Mouse (Mus musculus): ENCODE measurements at regions not wholly inside any gene's neighbourhood (a gene's known extent, or its start where the extent isn't known, plus 50 kb on each side); places are given as distances from the start of the nearest gene placed in this dataset.

DNA sequence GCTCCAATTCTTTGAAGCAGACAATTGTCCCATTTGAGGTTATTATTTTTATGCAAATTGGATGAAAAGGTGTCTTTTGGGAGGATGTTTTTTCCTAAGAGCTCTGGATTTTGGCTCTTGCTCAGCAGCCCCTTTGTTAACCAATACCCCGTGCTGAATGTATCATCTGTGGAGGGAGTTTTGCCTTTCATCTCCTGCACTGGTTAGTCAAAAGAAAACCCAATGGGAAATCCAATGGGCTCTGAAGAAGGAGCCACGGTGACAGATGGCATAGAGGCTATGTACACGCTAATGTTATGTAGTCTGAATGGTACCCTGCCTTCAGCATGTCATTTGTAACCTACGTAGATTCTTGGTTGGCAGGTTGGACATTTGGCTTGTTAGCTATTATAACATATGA lies 120.8 kb upstream of the Zwint start:
- DNase-seq (ENCODE audit: low read depth, low spot score): no peak
- Histone ChIP-seq H3K9ac (ENCODE audit: control insufficient read depth, low read depth, low read length, poor library complexity, severe bottlenecking) (no peak overlapping the region), H3K4me1 (ENCODE audit: control insufficient read depth in 1 of 2, insufficient read depth in 2 of 2, low read length in 2 of 2) (no peaks in the 10 kb centered on the region), H3K4me3 (ENCODE audit: control insufficient read depth in 1 of 2, insufficient read depth in 1 of 2, low read depth in 2 of 2, low read length in 2 of 2) (no peak overlapping the region), H3K79me2 (ENCODE audit: control insufficient read depth, insufficient read depth, low read length, poor library complexity) (no peaks in the 10 kb centered on the region), H3K27ac (ENCODE audit: control insufficient read depth, low read depth, low read length) (no peak overlapping the region), H3K36me3 (ENCODE audit: control insufficient read depth in 1 of 2, insufficient read depth in 2 of 2, low read length in 2 of 2) (no peaks in the 10 kb centered on the region), H3K9me3 (replicated peaks; ENCODE audit: insufficient read depth, low read length) (no peaks in the 10 kb centered on the region), H3K27me3 (ENCODE audit: control insufficient read depth in 1 of 2, insufficient read depth in 2 of 2, low read length in 2 of 2) (no peaks in the 10 kb centered on the region)
- TF ChIP-seq E2F4 (IDR thresholded peaks at IDR 0.05; ENCODE audit: borderline replicate concordance, low read depth, low read length) (no peak), MXI1 (IDR thresholded peaks at IDR 0.05; ENCODE audit: low read depth, low read length) (no peak), EP300 (IDR thresholded peaks at IDR 0.05; ENCODE audit: low read depth in 1 of 2, low read length in 2 of 2) (no peak), JUND (IDR thresholded peaks at IDR 0.05; ENCODE audit: low read depth, low read length) (no peak), SMC3 (IDR thresholded peaks at IDR 0.05; ENCODE audit: low read depth, low read length) (no peak), MYC (IDR thresholded peaks at IDR 0.05; ENCODE audit: low read depth, low read length) (no peak), ZNF384 (IDR thresholded peaks at IDR 0.05; ENCODE audit: low read depth, low read length) (no peak), NRF1 (IDR thresholded peaks at IDR 0.05; ENCODE audit: insufficient read depth, low read depth, low read length, poor library complexity, severe bottlenecking) (no peak), ZKSCAN1 (IDR thresholded peaks at IDR 0.05; ENCODE audit: low read depth, low read length) (no peak)

- Histone ChIP-seq H3K4me1 (ENCODE audit: control insufficient read depth in 1 of 2, insufficient read depth in 2 of 2, low read length in 2 of 2) (no peaks in the 10 kb centered on the region), H3K36me3 (ENCODE audit: control insufficient read depth in 1 of 2, insufficient read depth in 2 of 2, low read length in 2 of 2) (no peaks in the 10 kb centered on the region), H3K27ac (ENCODE audit: control insufficient read depth, low read depth, low read length) (no peak overlapping the region), H3K27me3 (ENCODE audit: control insufficient read depth in 1 of 2, insufficient read depth in 2 of 2, low read length in 2 of 2) (no peaks in the 10 kb centered on the region), H3K9ac (ENCODE audit: control insufficient read depth, low read depth, low read length, poor library complexity, severe bottlenecking) (no peak overlapping the region), H3K4me3 (ENCODE audit: control insufficient read depth in 1 of 2, insufficient read depth in 1 of 2, low read depth in 2 of 2, low read length in 2 of 2) (no peak overlapping the region), H3K9me3 (replicated peaks; ENCODE audit: insufficient read depth, low read length) (no peaks in the 10 kb centered on the region), H3K79me2 (ENCODE audit: control insufficient read depth, insufficient read depth, low read length, poor library complexity) (no peaks in the 10 kb centered on the region)
- no peak for DNase-seq (ENCODE audit: low read depth, low spot score)
- TF ChIP-seq POLR2AphosphoS2 (IDR thresholded peaks at IDR 0.05; ENCODE audit: low read length) (no peak), JUND (IDR thresholded peaks at IDR 0.05; ENCODE audit: low read depth, low read length) (no peak), GATA1 (IDR thresholded peaks at IDR 0.05; ENCODE audit: low read depth, low read length) (no peak), POLR2AphosphoS5 (IDR thresholded peaks at IDR 0.05; ENCODE audit: borderline replicate concordance, low read depth, low read length) (no peak), HCFC1 (IDR thresholded peaks at IDR 0.05; ENCODE audit: low read depth, low read length) (no peak), MXI1 (IDR thresholded peaks at IDR 0.05; ENCODE audit: low read depth, low read length) (no peak)
These were observed 105.1 kb upstream of the Zwint start for GRCm38 (mm10) chr10:72549564-72549963.

- H3K4me1 ChIP-seq (ENCODE audit: control insufficient read depth in 1 of 2, insufficient read depth in 2 of 2, low read length in 2 of 2): no peaks in the 10 kb centered on the region
- no peak overlapping the region for H3K4me3 ChIP-seq (ENCODE audit: control insufficient read depth in 1 of 2, insufficient read depth in 1 of 2, low read depth in 2 of 2, low read length in 2 of 2)
- no peaks in the 10 kb centered on the region for H3K79me2 ChIP-seq (ENCODE audit: control insufficient read depth, insufficient read depth, low read length, poor library complexity)
- DNase-seq (ENCODE audit: low read depth, low spot score): no peak
- no peak overlapping the region for H3K9ac ChIP-seq (ENCODE audit: control insufficient read depth, low read depth, low read length, poor library complexity, severe bottlenecking)
- H3K36me3 ChIP-seq (ENCODE audit: control insufficient read depth in 1 of 2, insufficient read depth in 2 of 2, low read length in 2 of 2): no peaks in the 10 kb centered on the region
- H3K27me3 ChIP-seq (ENCODE audit: control insufficient read depth in 1 of 2, insufficient read depth in 2 of 2, low read length in 2 of 2): no peaks in the 10 kb centered on the region
- no peaks in the 10 kb centered on the region for H3K9me3 ChIP-seq (replicated peaks; ENCODE audit: insufficient read depth, low read length)
- H3K27ac ChIP-seq (ENCODE audit: control insufficient read depth, low read depth, low read length): no peak overlapping the region
- no peak for TF ChIP-seq SIN3A (IDR thresholded peaks at IDR 0.05; ENCODE audit: low read length)
- no peak for TF ChIP-seq NELFE (IDR thresholded peaks at IDR 0.05; ENCODE audit: low read depth, low read length)
- no peak for TF ChIP-seq KAT2A (conservative IDR thresholded peaks at IDR 0.05; ENCODE audit: low read depth, low read length)
- TF ChIP-seq TBP (IDR thresholded peaks at IDR 0.05; ENCODE audit: low read depth, low read length): no peak
- TF ChIP-seq RCOR1 (IDR thresholded peaks at IDR 0.05; ENCODE audit: low read depth, low read length): no peak
- no peak for TF ChIP-seq TAL1 (IDR thresholded peaks at IDR 0.05; ENCODE audit: low read length)
- no peak for TF ChIP-seq NRF1 (IDR thresholded peaks at IDR 0.05; ENCODE audit: insufficient read depth, low read depth, low read length, poor library complexity, severe bottlenecking)
- no peak for TF ChIP-seq ZC3H11A (IDR thresholded peaks at IDR 0.05; ENCODE audit: low read depth, low read length)
- no peak for TF ChIP-seq E2F4 (IDR thresholded peaks at IDR 0.05; ENCODE audit: borderline replicate concordance, low read depth, low read length)
- no peak for TF ChIP-seq HCFC1 (IDR thresholded peaks at IDR 0.05; ENCODE audit: low read depth, low read length)
These were observed 103.1 kb upstream of the Zwint start for GRCm38 (mm10) chr10:72551561-72551960.

Data from MEL (cell line).